Mouse (Mus musculus): ENCODE data around the gene Zfp90.

The Zfp90 gene

DNA sequence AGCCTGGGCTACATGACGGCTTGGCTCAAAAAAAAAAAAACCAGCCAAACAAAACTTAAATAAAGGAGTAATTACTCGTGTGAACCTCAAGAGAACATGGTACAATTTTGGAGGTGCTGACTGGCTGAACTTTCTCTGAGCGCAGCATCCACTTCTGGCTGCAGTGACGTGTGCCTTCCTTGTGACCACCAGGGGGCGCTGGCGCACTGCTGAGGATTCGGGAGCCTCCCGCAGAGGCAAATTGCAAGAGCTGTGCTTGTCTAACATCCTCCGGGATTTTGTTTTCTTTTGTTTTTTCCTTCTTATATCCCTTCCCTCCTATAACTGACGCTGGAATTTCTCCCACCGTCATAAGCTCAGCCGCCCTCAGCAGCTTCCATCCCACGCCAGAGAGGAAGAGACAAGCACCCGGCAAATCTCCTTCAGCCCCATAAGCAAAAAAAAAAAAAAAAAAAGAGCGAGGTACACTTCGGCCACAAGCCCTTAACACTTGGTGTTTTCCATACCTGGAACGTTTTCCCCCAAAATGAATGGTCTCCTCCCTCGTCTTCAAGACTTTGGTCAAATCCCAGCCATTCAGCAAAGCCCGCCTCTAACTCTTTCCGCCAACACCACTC is 17.9 kb downstream of the Zfp90 start:
- peak; percentile 72 for ATAC-seq (ENCODE audit: insufficient number of reproducible peaks, low FRiP score, low TSS enrichment)

- no peak for ATAC-seq (ENCODE audit: insufficient number of reproducible peaks, low FRiP score, low TSS enrichment)
Measured at GRCm38 (mm10) chr8:106433667-106434066, 18.5 kb downstream of the Zfp90 start.

- ATAC-seq (ENCODE audit: insufficient number of reproducible peaks, low FRiP score, low TSS enrichment) = no peak
Measured at GRCm38 (mm10) chr8:106437781-106438180, 22.7 kb downstream of the Zfp90 start.

DNA sequence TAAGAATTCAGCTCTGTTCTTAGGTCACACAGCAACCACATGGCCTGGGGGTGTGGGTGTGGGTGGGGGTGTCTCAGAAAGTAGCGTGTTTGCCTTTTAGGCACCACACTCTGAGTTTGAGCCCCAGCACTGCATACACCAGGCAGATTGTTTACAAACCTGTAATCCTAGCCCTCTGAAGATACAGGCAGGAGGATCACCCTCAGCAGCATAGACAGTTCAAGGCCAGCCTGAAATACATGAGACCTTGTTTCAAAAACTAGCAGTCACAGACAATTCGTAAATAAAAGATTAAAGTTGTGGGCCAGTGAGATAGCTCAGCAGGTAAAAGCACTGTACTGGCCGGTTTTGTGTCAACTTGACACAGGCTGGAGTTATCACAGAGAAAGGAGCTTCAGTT is 25.0 kb downstream of the Zfp90 start:
- ATAC-seq (ENCODE audit: insufficient number of reproducible peaks, low FRiP score, low TSS enrichment) = no peak

GRCm38 (mm10) chr8:106442740-106443139 is 27.6 kb downstream of the Zfp90 start:
- no peak for ATAC-seq (ENCODE audit: insufficient number of reproducible peaks, low FRiP score, low TSS enrichment)

DNA sequence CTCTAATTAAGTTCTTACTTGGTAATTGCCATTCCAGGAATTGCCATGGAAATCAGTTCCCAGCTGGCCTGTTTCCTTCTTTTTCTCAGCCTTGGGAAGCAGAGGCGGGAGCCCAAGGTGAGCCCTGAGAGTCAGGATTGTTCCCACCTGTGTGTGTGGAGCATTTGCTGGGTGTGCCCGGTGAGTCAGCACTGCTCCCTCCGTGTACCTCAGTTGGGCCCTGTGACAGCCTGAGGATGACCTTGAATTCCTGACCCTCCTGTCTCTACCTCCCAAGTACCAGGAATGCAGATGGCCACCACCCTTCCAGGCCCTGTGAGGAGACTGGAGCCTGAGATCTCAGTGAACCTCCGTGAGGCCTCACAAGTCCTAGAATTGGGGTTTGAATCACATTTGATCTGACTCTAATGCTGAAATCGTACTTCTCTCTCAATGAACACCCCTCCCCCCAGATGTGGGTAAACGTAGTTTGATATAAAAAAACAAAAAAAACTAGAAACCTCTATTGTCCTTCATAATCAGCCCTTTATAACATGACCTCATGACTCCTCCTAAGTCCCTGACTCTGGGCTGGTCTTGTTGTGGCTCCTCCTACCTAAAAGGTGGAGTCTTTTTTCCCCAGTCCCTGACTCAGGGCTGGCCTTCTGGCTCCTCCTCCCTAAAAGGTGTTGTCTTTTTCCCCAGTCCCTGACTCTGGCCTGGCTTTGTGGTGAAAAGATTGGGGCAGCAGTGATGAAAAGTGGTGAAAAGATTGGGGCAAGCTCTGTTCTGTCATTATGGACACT is 36.4 kb downstream of the Zfp90 start:
- no peak for ATAC-seq (ENCODE audit: insufficient number of reproducible peaks, low FRiP score, low TSS enrichment)

GRCm38 (mm10) chr8:106452701-106453481 is 37.8 kb downstream of the Zfp90 start:
- ATAC-seq (ENCODE audit: insufficient number of reproducible peaks, low FRiP score, low TSS enrichment) = no peak

DNA sequence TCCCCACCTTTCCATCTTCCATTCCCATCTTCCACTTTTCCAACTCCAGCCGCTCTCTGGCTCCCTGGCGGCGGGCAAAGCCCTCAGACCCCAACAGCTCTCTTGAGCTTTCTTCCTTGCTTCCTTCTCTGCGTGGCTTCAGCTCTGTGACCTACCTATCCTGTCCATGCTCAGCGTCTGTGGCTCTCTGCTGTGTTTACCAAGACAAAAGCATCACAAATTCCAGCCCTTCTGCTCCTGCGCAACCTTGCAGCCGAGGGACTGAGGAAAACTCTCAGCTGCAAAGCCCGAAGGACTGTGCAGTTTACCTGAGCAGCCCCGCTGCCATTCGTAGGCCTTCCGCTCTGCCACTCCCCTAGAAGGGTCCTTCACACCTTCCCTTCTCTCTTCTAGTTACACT is 38.9 kb downstream of the Zfp90 start:
- ATAC-seq (ENCODE audit: insufficient number of reproducible peaks, low FRiP score, low TSS enrichment) = no peak

DNA sequence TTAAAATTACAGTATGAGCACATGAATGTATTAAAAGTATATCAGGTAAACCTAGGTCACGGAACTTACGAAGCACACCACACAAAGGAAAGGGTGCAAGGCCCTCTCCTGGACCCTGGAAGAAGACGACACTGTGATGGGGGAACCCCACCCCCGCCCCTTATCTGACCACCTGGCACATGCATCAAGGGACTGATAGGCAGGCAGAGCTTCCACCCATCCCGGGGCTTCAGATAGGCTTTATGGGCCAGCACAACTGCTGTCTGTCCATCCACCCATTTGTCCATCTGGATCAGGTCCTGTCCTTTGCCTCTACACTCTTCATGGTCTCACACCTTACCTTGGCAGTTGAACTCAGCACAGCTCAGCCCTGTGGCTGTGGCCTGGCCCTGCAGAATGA is 47.0 kb downstream of the Zfp90 start:
- ATAC-seq (ENCODE audit: insufficient number of reproducible peaks, low FRiP score, low TSS enrichment) = no peak

GRCm38 (mm10) chr8:106463795-106464194 is 48.7 kb downstream of the Zfp90 start:
- ATAC-seq (ENCODE audit: insufficient number of reproducible peaks, low FRiP score, low TSS enrichment) = no peak

GRCm38 (mm10) chr8:106469485-106469884 is 54.4 kb downstream of the Zfp90 start:
- no peak for ATAC-seq (ENCODE audit: insufficient number of reproducible peaks, low FRiP score, low TSS enrichment)

- no peak for ATAC-seq (ENCODE audit: insufficient number of reproducible peaks, low FRiP score, low TSS enrichment)
Measured at GRCm38 (mm10) chr8:106474001-106474400, 58.9 kb downstream of the Zfp90 start.

Data from cerebellum, adult (tissue).